Mouse (Mus musculus) brown adipose tissue, adult 24 weeks (tissue): ENCODE measurements around the gene Hsbp1. TPM values are rescaled to one million over a fixed set of nuclear protein-coding genes. Genes with fewer than 3 reads are reported as not detected.
A peak's percentile ranks its signal among the peaks of the same experiment; 100 is the strongest.
"Not testable (repeated sequence)": the region's sequence is repeated elsewhere in the genome, so short reads cannot be mapped to it uniquely, and the experiment has no call there.

Source experiments
- H3K27ac ChIP-seq: fragments of 200-500 bp; replicated peaks from 2 replicates; pipeline ENCODE4 v1.5.1; 2012; ENCODE audit warnings: low read depth, mild to moderate bottlenecking, low read length
- H3K4me1 ChIP-seq: fragments of 200-500 bp; 2 replicates; pipeline ENCODE4 v1.6.1; 2012; ENCODE audit warnings: low read length, mixed read lengths; ENCODE audit not compliant: control insufficient read depth, insufficient read depth, insufficient read length
- H3K4me3 ChIP-seq: fragments of 200-500 bp; 2 replicates; pipeline ENCODE4 v1.5.1; 2012; ENCODE audit warnings: low read depth, mild to moderate bottlenecking, low read length, moderate library complexity; ENCODE audit not compliant: insufficient read depth
- polyA plus RNA-seq: library from polyadenylated mRNA; stranded (reverse); fragments of >200 nt; gene quantifications from 2 replicates; pipeline ENCODE4 v1.2.4, GENCODE M21; 2012; ENCODE audit not compliant: missing spikeins, insufficient read depth, insufficient read length

Hsbp1 gene
- polyA plus RNA-seq, 1 experiment, result 275 TPM

GRCm38 (mm10) chr8:119358175-119358574 is 13.9 kb downstream of the Hsbp1 start:
- no peak overlapping the region for H3K27ac ChIP-seq
- H3K4me3 ChIP-seq, result no peak overlapping the region
- no peaks in the 10 kb centered on the region; the same call in 1 of the 2 replicates for H3K4me1 ChIP-seq

DNA sequence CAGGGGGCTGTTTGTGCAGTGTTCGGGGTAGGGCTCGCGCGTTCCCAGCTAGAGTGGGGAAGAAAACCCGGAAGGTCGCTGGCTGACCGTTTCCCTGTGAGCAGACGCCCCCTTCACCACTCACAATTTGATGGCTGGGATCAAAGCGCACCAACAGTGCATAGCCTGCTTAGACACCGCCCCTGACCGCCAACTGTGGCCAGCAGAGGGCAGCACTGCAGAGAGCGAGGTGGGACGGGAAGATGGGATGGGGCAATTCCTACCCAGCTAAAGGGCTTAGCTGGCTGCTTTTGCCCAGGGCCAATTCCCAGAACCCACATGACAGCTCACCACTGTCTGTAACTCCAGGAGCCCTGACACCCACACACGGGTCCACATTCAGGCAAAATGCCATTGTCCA is 14.5 kb downstream of the Hsbp1 start:
- no peak overlapping the region for H3K4me3 ChIP-seq
- H3K27ac ChIP-seq, result no peak overlapping the region
- H3K4me1 ChIP-seq, result no peaks in the 10 kb centered on the region

DNA sequence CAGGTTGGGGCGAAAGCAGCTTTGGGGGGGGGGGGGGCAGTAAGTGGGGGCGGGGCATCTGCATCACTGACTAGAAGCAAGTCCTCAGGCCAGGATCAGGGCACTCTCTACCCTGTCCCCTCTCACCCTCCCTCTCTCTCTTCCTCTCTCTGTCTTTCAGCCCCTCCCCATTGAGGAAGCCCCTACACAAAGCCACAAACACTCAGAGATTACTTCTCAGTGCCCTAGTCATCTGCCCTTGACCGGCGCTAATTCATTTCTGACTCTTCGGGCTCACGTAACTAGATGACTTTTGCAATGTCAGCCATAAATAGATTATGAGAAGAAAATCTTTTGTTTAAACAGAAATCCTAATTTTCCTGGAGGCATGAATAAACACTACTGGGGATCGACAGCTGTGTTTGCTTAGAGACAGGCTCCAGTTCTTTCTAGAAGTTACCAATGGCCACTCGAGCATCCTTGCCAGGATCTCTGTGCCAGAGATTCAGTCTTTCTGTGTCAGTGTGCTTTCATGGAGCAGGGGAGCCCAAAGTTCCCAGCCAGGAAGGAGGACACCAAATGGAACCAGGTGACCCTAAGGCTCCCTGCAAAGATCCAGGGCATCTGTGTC is 16.5 kb downstream of the Hsbp1 start:
- H3K4me1 ChIP-seq, result no peaks in the 10 kb centered on the region
- no peak overlapping the region for H3K4me3 ChIP-seq
- no peak overlapping the region for H3K27ac ChIP-seq

GRCm38 (mm10) chr8:119374716-119375115 is 30.4 kb downstream of the Hsbp1 start:
- not testable (repeated sequence) for H3K4me3 ChIP-seq, H3K4me1 ChIP-seq, H3K27ac ChIP-seq

- no peak overlapping the region for H3K4me3 ChIP-seq
- H3K27ac ChIP-seq, result no peak overlapping the region
- H3K4me1 ChIP-seq, result no peaks in the 10 kb centered on the region
Measured at GRCm38 (mm10) chr8:119378476-119378875, 34.2 kb downstream of the Hsbp1 start.

DNA sequence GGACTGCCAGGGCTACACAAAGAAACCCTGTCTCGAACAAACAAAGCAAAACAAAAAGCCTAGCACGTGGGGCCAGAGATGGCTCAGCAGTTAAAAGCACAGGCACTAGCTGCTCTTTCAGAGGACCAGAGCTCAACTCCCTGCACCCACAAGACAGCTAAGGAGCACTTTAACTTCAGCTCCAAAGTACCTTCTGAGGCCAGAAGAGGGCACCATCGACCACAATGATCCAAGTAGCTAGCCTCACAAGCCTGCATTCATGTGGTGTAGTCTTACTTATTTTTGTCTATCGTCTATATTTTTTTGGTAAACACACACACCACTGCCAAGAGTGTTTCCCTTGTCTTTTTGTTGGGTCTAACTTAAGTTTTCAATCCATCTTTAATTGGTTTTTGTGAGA is 36.3 kb downstream of the Hsbp1 start:
- Histone ChIP-seq H3K4me3 (no peak overlapping the region), H3K27ac (no peak overlapping the region), H3K4me1 (no peaks in the 10 kb centered on the region)

- no peaks in the 10 kb centered on the region for H3K4me1 ChIP-seq
- no peak overlapping the region for H3K4me3 ChIP-seq
- H3K27ac ChIP-seq, result no peak overlapping the region
Measured at GRCm38 (mm10) chr8:119384478-119384877, 40.2 kb downstream of the Hsbp1 start.

DNA sequence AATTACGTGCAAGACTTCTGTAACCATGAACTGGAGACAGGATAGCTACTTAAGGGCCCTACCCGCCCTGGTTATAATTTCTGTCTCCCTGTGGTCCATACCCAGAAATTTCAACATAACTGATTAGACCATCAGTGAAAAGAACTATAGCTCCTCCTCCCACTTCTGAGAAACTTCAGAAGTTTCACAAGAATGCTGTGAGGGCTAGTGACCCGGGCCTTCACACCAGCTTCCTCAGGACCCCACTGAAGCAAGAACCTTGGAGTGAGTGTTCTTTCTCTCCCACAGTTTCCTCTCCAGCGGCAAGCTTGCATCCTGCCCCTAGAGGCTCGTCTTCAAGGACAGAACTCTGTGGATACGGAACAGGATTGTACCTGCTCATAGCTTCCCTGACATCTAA is 41.6 kb downstream of the Hsbp1 start:
- no peaks in the 10 kb centered on the region for H3K4me1 ChIP-seq

DNA sequence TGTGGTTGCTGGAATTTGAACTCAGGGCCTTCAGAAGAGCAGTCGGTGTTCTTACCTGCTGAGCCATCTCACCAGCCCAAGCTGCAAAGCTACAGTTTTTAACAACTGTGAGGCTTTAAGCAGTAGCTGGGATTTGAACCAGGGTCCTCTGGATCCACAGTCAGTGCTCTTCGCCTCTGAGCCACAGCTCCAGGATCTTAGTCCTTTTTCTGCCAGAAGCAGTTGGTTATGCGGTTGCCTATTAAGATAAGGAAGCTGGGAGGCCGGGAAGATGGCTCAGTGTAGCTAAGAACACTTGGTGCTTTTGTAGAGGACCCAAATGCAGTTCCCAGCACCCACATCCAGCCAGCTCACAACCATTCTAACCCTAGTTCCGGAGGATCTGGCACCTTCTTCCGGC is 42.7 kb downstream of the Hsbp1 start:
- no peak overlapping the region for H3K4me3 ChIP-seq
- H3K27ac ChIP-seq, result no peak overlapping the region
- H3K4me1 ChIP-seq, result no peaks in the 10 kb centered on the region

More for the DNA sequence above, 41.6 kb downstream of the Hsbp1 start:
- H3K27ac ChIP-seq, result no peak overlapping the region
- H3K4me3 ChIP-seq, result no peak overlapping the region

GRCm38 (mm10) chr8:119394097-119394496 is 49.8 kb downstream of the Hsbp1 start:
- peaks cover 23% of the 10 kb centered on the region for H3K4me1 ChIP-seq
- peak overlapping the region; percentile 56 for H3K4me3 ChIP-seq
- H3K27ac ChIP-seq, result peak overlapping the region; percentile 74

- H3K4me1 ChIP-seq, result peaks cover 28% of the 10 kb centered on the region
- peak within 1 kb of the TSS; percentile 64 for H3K4me3 ChIP-seq
- peak within 1 kb of the TSS; percentile 87 for H3K27ac ChIP-seq
Measured at GRCm38 (mm10) chr8:119394524-119395026, 50.3 kb downstream of the Hsbp1 start, which contains the start of gene Mlycd. TSS of gene Mlycd (plus strand) at chr8:119394878.

GRCm38 (mm10) chr8:119395072-119395950 is 51.0 kb downstream of the Hsbp1 start:
- Histone ChIP-seq H3K4me3 (peak overlapping the region; percentile 64), H3K27ac (peak overlapping the region; percentile 87), H3K4me1 (peaks cover 35% of the 10 kb centered on the region)

Other genes starting within 250 kb of the Hsbp1 start
- 72.3 and 74.2 TPM in 2 replicates for gene Mlycd, start 50.4 kb downstream of the Hsbp1 start, polyA plus RNA-seq
- gene Osgin1, start 89.6 kb downstream of the Hsbp1 start, polyA plus RNA-seq, result 1.9 and 2.2 TPM in 2 replicates
- gene Necab2, start 102.2 kb downstream of the Hsbp1 start, polyA plus RNA-seq, result not detected in 2 replicates
- gene Slc38a8, start 157.2 kb downstream of the Hsbp1 start, polyA plus RNA-seq, result not detected in 2 replicates
- gene Mbtps1, start 214.2 kb downstream of the Hsbp1 start, polyA plus RNA-seq, result 33.8 and 34.4 TPM in 2 replicates
- gene Hsdl1, start 230.7 kb downstream of the Hsbp1 start, polyA plus RNA-seq, result 7.8 and 9.6 TPM in 2 replicates
- gene Dnaaf1, start 230.7 kb downstream of the Hsbp1 start, polyA plus RNA-seq, result not detected in 2 replicates